Mouse (Mus musculus): Measurements from ENCODE around the gene Anapc10.

- TF ChIP-seq CTCF (IDR thresholded peaks at IDR 0.05; ENCODE audit: control insufficient read depth, insufficient read depth, insufficient read length) (no peak), USF1 (IDR thresholded peaks at IDR 0.05; ENCODE audit: low read depth) (no peak), MYOG (IDR thresholded peaks at IDR 0.05; ENCODE audit: control insufficient read depth, extremely low read depth, insufficient read length) (no peak), MYOD1 (IDR thresholded peaks at IDR 0.05; ENCODE audit: control insufficient read depth, insufficient read length, low read depth) (no peak)
These were observed 92.9 kb downstream of the Anapc10 start for GRCm38 (mm10) chr8:79804499-79804898.

All from C2C12 (cell line).